Mouse (Mus musculus): ENCODE measurements around the gene Gm49661. TPM values are rescaled to one million over a fixed set of nuclear protein-coding genes. Genes with fewer than 3 reads are reported as not detected.
A peak's percentile ranks its signal among the peaks of the same experiment; 100 is the strongest.

The Gm49661 gene
- polyA plus RNA-seq, 1 experiment from 2014 or later = not detected

- H3K27ac ChIP-seq (ENCODE audit: low read length) = peak overlapping the region; percentile 94
- H3K9ac ChIP-seq (ENCODE audit: low read length) = peak overlapping the region; percentile 87
- no peaks in the 10 kb centered on the region for H3K27me3 ChIP-seq (ENCODE audit: control insufficient read depth, insufficient read depth, low read length)
- ATAC-seq (ENCODE audit: insufficient read depth, low FRiP score) = peak; percentile 54
- peak overlapping the region; percentile 72 for H3K4me3 ChIP-seq (replicated peaks; ENCODE audit: low read length)
- peak overlapping the region; percentile 90 for H3K4me2 ChIP-seq (ENCODE audit: low read depth, low read length)
- H3K36me3 ChIP-seq (ENCODE audit: control insufficient read depth, insufficient read depth, low read length) = no peaks in the 10 kb centered on the region
- H3K9me3 ChIP-seq (replicated peaks; ENCODE audit: control insufficient read depth, low read length) = no peaks in the 10 kb centered on the region
- peaks cover 59% of the 10 kb centered on the region for H3K4me1 ChIP-seq (ENCODE audit: control insufficient read depth, insufficient read depth, low read length)
- WGBS = 2% methylated on average over 42 of the region's 42 CpGs
Measured at GRCm38 (mm10) chr8:84979599-84980421, 10.6 kb upstream of the Gm49661 start.

DNA sequence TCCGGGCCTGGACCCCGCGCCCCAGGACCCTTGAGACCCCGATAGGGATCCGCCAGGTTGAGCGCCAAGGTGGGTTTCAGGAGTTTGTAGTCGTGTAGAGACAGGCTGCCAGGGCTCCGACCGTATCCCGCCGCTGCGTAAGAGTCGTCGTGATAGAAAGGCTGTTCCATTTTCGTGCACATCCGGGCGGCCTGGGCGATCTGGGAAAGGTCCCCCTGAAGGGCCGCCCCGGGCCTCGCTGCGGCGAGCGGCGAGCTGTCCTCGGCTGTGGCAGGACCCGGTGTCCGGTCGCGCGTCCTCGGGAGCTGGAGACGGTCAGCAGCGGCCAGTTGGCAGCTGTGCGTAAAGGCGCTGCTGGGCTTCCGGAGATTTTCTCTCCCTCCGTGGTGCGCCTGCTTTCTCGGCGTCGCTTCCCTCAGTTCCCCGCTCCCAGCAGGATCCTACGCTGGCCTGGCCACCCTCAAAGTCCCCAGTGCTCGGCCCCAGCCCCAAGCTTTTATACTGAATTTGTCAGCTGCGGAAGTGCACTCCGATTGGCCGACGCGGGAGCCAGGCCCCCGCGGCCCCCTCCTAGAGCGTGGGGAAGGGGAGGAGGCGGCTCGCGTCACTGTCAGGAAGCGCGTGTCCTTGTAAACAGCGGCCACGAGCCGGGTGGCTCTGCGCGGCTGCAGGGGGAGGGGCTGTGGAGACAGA is 9.2 kb upstream of the Gm49661 start, which contains the start of gene Junb:
Gene Junb, minus strand, starts transcription at position 471 of the 693 bp plus-strand sequence.
- WGBS = under 1% methylated on average over 60 of the region's 63 CpGs
- H3K4me3 ChIP-seq (replicated peaks; ENCODE audit: low read length) = peak within 1 kb of the TSS; percentile 72
- H3K4me2 ChIP-seq (ENCODE audit: low read depth, low read length) = peak within 1 kb of the TSS; percentile 90
- H3K36me3 ChIP-seq (ENCODE audit: control insufficient read depth, insufficient read depth, low read length) = no peaks in the 10 kb centered on the region
- no peaks in the 10 kb centered on the region for H3K27me3 ChIP-seq (ENCODE audit: control insufficient read depth, insufficient read depth, low read length)
- peak; percentile 59 for ATAC-seq (ENCODE audit: insufficient read depth, low FRiP score)
- H3K9me3 ChIP-seq (replicated peaks; ENCODE audit: control insufficient read depth, low read length) = no peaks in the 10 kb centered on the region
- peaks cover 53% of the 10 kb centered on the region for H3K4me1 ChIP-seq (ENCODE audit: control insufficient read depth, insufficient read depth, low read length)
- peak within 1 kb of the TSS; percentile 94 for H3K27ac ChIP-seq (ENCODE audit: low read length)
- peak within 1 kb of the TSS; percentile 87 for H3K9ac ChIP-seq (ENCODE audit: low read length)

GRCm38 (mm10) chr8:84977435-84978247 is 8.4 kb upstream of the Gm49661 start:
- H3K9ac ChIP-seq (ENCODE audit: low read length) = peak overlapping the region; percentile 87
- WGBS = under 1% methylated on average over 70 of the region's 70 CpGs
- peak overlapping the region; percentile 90 for H3K4me2 ChIP-seq (ENCODE audit: low read depth, low read length)
- ATAC-seq (ENCODE audit: insufficient read depth, low FRiP score) = no peak
- peak overlapping the region; percentile 72 for H3K4me3 ChIP-seq (replicated peaks; ENCODE audit: low read length)
- H3K9me3 ChIP-seq (replicated peaks; ENCODE audit: control insufficient read depth, low read length) = no peaks in the 10 kb centered on the region
- H3K27ac ChIP-seq (ENCODE audit: low read length) = peak overlapping the region; percentile 94
- H3K27me3 ChIP-seq (ENCODE audit: control insufficient read depth, insufficient read depth, low read length) = no peaks in the 10 kb centered on the region
- no peaks in the 10 kb centered on the region for H3K36me3 ChIP-seq (ENCODE audit: control insufficient read depth, insufficient read depth, low read length)
- H3K4me1 ChIP-seq (ENCODE audit: control insufficient read depth, insufficient read depth, low read length) = peaks cover 51% of the 10 kb centered on the region

- no peaks in the 10 kb centered on the region for H3K36me3 ChIP-seq (ENCODE audit: control insufficient read depth, insufficient read depth, low read length)
- H3K4me2 ChIP-seq (ENCODE audit: low read depth, low read length) = peak overlapping the region; percentile 90
- 1% methylated on average over 25 of the region's 25 CpGs for WGBS
- H3K27ac ChIP-seq (ENCODE audit: low read length) = peak overlapping the region; percentile 94
- peaks cover 44% of the 10 kb centered on the region for H3K4me1 ChIP-seq (ENCODE audit: control insufficient read depth, insufficient read depth, low read length)
- H3K9me3 ChIP-seq (replicated peaks; ENCODE audit: control insufficient read depth, low read length) = no peaks in the 10 kb centered on the region
- peak overlapping the region; percentile 87 for H3K9ac ChIP-seq (ENCODE audit: low read length)
- no peak for ATAC-seq (ENCODE audit: insufficient read depth, low FRiP score)
- H3K4me3 ChIP-seq (replicated peaks; ENCODE audit: low read length) = peak overlapping the region; percentile 72
- no peaks in the 10 kb centered on the region for H3K27me3 ChIP-seq (ENCODE audit: control insufficient read depth, insufficient read depth, low read length)
Measured at GRCm38 (mm10) chr8:84976763-84977434, 7.7 kb upstream of the Gm49661 start.

DNA sequence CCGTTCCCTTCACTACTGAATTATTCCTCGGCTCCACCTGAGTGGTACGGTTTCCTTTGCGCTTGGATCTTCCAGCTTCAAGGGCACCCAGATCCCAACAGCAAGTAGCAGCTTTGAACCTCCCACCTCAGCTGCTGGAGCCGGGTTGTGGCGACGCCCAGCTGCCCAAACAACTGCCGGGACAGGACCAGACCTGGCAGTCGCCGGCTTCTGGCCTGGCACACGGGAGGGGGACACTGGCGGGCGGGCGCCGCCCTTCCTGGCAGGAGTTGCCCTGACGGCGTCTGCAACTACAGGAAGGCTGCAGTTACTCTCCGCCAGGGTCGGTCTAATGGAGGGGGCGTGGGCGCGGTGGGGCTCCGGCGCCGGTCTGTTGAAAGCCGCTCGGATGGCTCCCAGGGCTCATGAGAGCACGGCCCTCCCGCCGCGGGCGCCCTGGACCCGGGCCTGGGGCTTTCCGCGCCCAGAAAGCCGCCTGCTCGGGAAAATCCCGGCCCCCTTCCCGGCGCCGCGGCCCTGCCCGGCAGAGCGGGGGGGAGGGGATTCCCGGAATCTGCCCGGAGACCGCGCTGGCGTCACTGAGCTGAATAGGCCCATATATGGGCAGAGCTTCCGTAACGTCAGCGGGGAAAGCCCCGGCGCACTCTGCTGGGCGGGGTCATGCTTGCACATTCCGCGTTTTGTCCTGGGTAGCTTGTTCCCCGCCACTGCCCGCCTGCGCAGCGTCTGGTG is 7.0 kb upstream of the Gm49661 start:
- ATAC-seq (ENCODE audit: insufficient read depth, low FRiP score) = peak; percentile 69
- H3K9ac ChIP-seq (ENCODE audit: low read length) = peak overlapping the region; percentile 87
- under 1% methylated on average over 61 of the region's 61 CpGs for WGBS
- peak overlapping the region; percentile 90 for H3K4me2 ChIP-seq (ENCODE audit: low read depth, low read length)
- H3K36me3 ChIP-seq (ENCODE audit: control insufficient read depth, insufficient read depth, low read length) = no peaks in the 10 kb centered on the region
- H3K27ac ChIP-seq (ENCODE audit: low read length) = peak overlapping the region; percentile 94
- H3K4me1 ChIP-seq (ENCODE audit: control insufficient read depth, insufficient read depth, low read length) = peaks cover 38% of the 10 kb centered on the region
- H3K27me3 ChIP-seq (ENCODE audit: control insufficient read depth, insufficient read depth, low read length) = no peaks in the 10 kb centered on the region
- H3K4me3 ChIP-seq (replicated peaks; ENCODE audit: low read length) = peak overlapping the region; percentile 72
- no peaks in the 10 kb centered on the region for H3K9me3 ChIP-seq (replicated peaks; ENCODE audit: control insufficient read depth, low read length)

GRCm38 (mm10) chr8:84975434-84975833 is 6.2 kb upstream of the Gm49661 start:
- Histone ChIP-seq H3K4me3 (replicated peaks; ENCODE audit: low read length) (peak overlapping the region; percentile 72; the same call in 1 of the 2 replicates), H3K4me2 (ENCODE audit: low read depth, low read length) (peak overlapping the region; percentile 90), H3K27me3 (ENCODE audit: control insufficient read depth, insufficient read depth, low read length) (no peaks in the 10 kb centered on the region), H3K36me3 (ENCODE audit: control insufficient read depth, insufficient read depth, low read length) (no peaks in the 10 kb centered on the region; the same call in 1 of the 2 replicates), H3K9me3 (replicated peaks; ENCODE audit: control insufficient read depth, low read length) (no peaks in the 10 kb centered on the region), H3K27ac (ENCODE audit: low read length) (peak overlapping the region; percentile 94), H3K4me1 (ENCODE audit: control insufficient read depth, insufficient read depth, low read length) (peaks cover 38% of the 10 kb centered on the region), H3K9ac (ENCODE audit: low read length) (no peak overlapping the region; the same call in 1 of the 2 replicates)
- no peak for ATAC-seq (ENCODE audit: insufficient read depth, low FRiP score)
- 25% methylated on average over 7 of the region's 7 CpGs for WGBS

DNA sequence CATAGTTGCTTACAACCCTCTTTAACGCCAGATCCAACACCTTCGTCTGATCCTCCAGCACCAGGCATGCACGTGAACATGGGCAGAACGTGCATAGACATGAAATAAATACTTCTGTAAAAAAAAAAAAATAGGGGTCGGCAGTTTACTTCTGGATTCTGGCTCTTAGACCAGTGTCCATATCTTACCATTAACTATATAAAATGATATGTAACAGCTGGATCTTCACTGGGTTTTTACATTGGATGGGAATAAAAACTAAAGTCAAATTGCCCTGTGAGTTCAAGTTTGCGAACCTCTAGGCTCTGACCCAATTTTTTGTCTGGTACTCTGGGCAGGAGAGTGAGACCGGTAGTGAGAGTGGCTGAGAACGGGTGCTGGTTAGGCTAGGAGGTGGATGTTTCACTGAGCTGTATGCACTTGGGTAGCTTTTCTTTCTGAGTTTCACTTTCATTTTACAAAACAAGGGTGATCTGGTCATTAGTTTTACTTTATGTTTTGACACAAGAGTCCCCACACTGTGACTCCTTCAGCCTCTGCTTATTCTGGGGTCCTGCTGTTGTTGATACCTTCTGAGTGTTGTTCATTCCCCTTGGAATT is 5.4 kb upstream of the Gm49661 start:
- no peaks in the 10 kb centered on the region for H3K9me3 ChIP-seq (replicated peaks; ENCODE audit: control insufficient read depth, low read length)
- no peak for ATAC-seq (ENCODE audit: insufficient read depth, low FRiP score)
- H3K9ac ChIP-seq (ENCODE audit: low read length) = 0 out of 2 replicates have a peak overlapping the region, but pooled peaks have one; percentile 18
- H3K27ac ChIP-seq (ENCODE audit: low read length) = peak overlapping the region; percentile 94; the same call in 1 of the 2 replicates
- H3K36me3 ChIP-seq (ENCODE audit: control insufficient read depth, insufficient read depth, low read length) = no peaks in the 10 kb centered on the region; the same call in 1 of the 2 replicates
- no peak overlapping the region for H3K4me2 ChIP-seq (ENCODE audit: low read depth, low read length)
- H3K4me1 ChIP-seq (ENCODE audit: control insufficient read depth, insufficient read depth, low read length) = peaks cover 33% of the 10 kb centered on the region
- 76% methylated on average over 8 of the region's 8 CpGs for WGBS
- no peaks in the 10 kb centered on the region for H3K27me3 ChIP-seq (ENCODE audit: control insufficient read depth, insufficient read depth, low read length)
- no peak overlapping the region for H3K4me3 ChIP-seq (replicated peaks; ENCODE audit: low read length)
